Mouse (Mus musculus): ENCODE data around the gene Actr10.
A peak's percentile ranks its signal among the peaks of the same experiment; 100 is the strongest.

Gene Actr10

GRCm38 (mm10) chr12:70968141-70968790 lies 30.6 kb downstream of the Actr10 start:
- peak; percentile 90 for DNase-seq

GRCm38 (mm10) chr12:70968791-70969307 lies 31.2 kb downstream of the Actr10 start:
- DNase-seq: peak; percentile 93

GRCm38 (mm10) chr12:70969485-70970184 lies 32.0 kb downstream of the Actr10 start:
- DNase-seq: peak; percentile 87

- DNase-seq: no peak
Measured at GRCm38 (mm10) chr12:70973831-70974230, 36.2 kb downstream of the Actr10 start.

DNA sequence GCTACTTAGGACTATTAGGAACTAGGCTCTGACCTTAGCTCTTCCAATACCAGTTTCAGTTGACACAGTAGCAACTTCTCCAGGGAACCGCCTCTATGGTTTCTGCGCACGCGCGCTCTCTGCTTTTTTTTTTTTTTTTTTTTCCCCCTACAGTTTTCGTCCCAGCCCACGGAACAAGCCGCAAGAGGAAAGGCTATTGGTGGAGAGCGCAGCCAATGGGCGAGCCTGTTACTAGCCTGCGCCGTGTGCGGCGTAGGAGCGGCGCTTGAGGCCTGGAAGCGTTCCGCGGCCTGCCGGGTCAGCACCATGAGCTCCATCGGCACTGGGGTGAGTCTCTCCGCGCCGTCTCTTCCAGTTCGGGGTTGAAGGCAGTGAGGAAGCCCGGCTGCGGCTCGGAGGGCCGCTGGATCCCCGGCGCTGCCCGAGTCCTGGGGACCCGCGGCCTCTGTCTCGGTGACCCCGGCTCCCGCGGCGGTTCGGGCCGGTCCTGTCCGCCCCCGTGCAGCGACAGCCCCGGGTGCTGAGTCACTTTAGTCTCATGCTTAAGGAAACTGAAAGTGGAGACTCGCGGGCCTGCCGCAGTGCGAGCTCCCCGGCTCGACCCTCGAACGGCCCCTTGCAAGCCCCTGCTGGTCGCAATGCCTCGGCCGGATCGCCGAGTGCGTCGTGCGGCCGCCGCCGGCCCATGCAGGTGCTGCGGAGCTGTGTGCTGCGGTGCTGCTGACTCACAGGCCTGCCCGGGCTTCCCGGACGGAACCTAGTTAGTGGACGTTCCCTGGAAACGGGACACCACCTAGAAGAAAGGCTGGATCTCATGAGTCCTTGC lies 37.0 kb downstream of the Actr10 start, which contains the start of gene Psma3:
Gene Psma3, plus strand, starts transcription at position 181 of the 826 bp plus-strand sequence.
- DNase-seq: peak; percentile 98

GRCm38 (mm10) chr12:70975406-70975805 lies 37.7 kb downstream of the Actr10 start:
- DNase-seq: peak; percentile 16

DNA sequence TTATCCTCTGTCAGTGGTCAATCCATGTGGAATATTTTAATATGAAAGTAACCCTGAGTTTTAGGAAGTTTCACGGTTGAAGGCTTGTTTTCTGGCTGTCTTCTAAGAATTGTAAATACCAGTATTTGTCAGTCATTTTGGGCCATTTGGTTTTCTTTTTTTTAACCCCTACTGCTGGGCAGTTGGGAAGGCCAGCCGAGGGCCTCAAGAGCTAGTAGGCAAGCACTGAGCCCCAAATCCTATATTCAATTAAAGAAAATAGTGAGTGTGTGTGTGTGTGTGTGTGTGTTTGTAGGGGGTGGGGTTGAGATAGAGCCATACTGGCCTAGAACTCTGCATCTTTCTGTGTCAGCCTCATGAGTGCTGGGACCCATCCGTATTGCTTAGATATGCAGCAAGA lies 38.2 kb downstream of the Actr10 start:
- no peak for DNase-seq

- no peak for DNase-seq
Measured at GRCm38 (mm10) chr12:70978345-70978744, 40.7 kb downstream of the Actr10 start.

- no peak for DNase-seq
Measured at GRCm38 (mm10) chr12:70984855-70985550, 47.3 kb downstream of the Actr10 start.

DNA sequence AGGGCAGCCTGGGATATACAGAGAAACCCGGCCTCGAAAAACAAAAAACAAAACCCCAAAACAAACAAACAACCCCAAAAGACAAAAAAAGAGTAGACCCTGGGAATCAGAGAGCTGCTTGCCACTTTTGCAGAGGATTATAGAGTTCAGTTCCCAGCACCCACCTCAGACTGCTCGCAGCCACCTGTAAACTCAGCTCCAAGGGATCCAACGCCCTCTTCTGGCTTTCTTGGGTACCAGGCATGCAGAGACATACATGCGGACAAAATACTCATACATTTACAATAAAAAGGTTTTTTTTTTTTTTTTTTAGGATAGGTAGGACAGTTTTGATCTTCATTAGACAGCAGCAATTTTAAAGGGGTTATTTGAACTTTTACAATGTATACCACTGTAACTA lies 59.6 kb downstream of the Actr10 start:
- DNase-seq: no peak

GRCm38 (mm10) chr12:70999423-70999903 lies 61.8 kb downstream of the Actr10 start:
- no peak for DNase-seq

- no peak for DNase-seq
Measured at GRCm38 (mm10) chr12:71000344-71000743, 62.7 kb downstream of the Actr10 start.

GRCm38 (mm10) chr12:71001456-71001855 lies 63.8 kb downstream of the Actr10 start:
- DNase-seq: no peak

GRCm38 (mm10) chr12:71003760-71004426 lies 66.2 kb downstream of the Actr10 start:
- DNase-seq: no peak

GRCm38 (mm10) chr12:71006141-71006540 lies 68.5 kb downstream of the Actr10 start:
- DNase-seq: no peak

DNA sequence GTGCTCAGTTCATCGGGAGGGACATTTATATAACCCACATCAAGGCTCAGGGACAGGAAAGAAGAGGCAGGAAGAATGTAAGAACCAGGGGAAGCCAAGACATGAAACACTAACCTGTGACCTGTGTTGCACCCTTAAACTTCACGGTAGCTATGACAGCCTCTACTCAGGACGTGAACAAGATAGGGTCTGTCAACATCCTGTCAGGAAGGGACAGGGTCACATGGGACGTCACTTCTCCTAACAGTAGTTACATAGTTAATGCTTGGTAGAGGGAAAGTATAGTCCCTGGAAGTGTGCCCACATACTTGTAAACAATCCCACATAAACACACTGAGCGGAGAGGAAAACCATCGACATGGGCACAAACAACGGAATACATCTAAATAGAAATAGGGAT lies 69.2 kb downstream of the Actr10 start:
- DNase-seq: no peak

DNA sequence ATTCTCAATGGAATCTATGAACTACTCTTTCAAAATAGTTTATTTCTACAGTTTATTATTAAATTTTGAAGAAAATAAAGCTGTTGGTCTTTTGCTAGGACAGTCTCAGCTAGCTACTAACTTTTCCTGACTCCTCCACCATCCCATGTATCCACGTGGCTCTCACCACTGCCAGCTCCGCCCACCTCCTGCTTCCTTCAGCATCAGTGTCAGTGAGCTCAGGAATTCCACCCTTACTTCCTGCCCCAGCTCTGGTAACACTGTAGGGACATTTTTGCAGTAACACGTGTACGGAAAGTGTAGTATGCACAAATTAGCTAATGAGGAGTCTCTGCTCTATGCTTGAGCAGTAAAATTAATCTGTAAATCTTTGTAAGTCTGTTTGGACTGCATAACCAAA lies 72.1 kb downstream of the Actr10 start:
- DNase-seq: no peak

All from retina, postnatal 1 day (tissue).